Mouse (Mus musculus): ENCODE measurements at regions not wholly inside any gene's neighbourhood (a gene's known extent, or its start where the extent isn't known, plus 50 kb on each side); places are given as distances from the start of the nearest gene placed in this dataset.
A peak's percentile ranks its signal among the peaks of the same experiment; 100 is the strongest.

GRCm38 (mm10) chr7:90057947-90058346 is 72.1 kb upstream of the Picalm start:
- DNase-seq (ENCODE audit: low spot score in 2 of 2) = peak in 1 of 2 experiments; percentile 47
- intact Hi-C loops (cut with DNase I) = no loop called here

GRCm38 (mm10) chr7:90058636-90059035 is 71.4 kb upstream of the Picalm start:
- intact Hi-C loops (cut with DNase I) = no loop called here
- no peak for DNase-seq (ENCODE audit: low spot score in 2 of 2)

- intact Hi-C loops (cut with DNase I) = no loop called here
- no peak for DNase-seq (ENCODE audit: low spot score in 2 of 2)
These were observed 70.8 kb upstream of the Picalm start for GRCm38 (mm10) chr7:90059249-90059628.

- intact Hi-C loops (cut with DNase I) = no loop called here
- peak; percentile 18 to 73 for DNase-seq (ENCODE audit: low spot score in 2 of 2)
These were observed 70.2 kb upstream of the Picalm start for GRCm38 (mm10) chr7:90059629-90060301.

- no peak for DNase-seq (ENCODE audit: low spot score in 2 of 2)
- intact Hi-C loops (cut with DNase I) = no loop called here
These were observed 69.5 kb upstream of the Picalm start for GRCm38 (mm10) chr7:90060343-90061175.

GRCm38 (mm10) chr7:90061701-90062100 is 68.3 kb upstream of the Picalm start:
- intact Hi-C loops (cut with DNase I) = no loop called here
- DNase-seq (ENCODE audit: low spot score in 2 of 2) = no peak

- no peak for DNase-seq (ENCODE audit: low spot score in 2 of 2)
- intact Hi-C loops (cut with DNase I) = no loop called here
These were observed 67.1 kb upstream of the Picalm start for GRCm38 (mm10) chr7:90062874-90063273.

GRCm38 (mm10) chr7:90064198-90064597 is 65.8 kb upstream of the Picalm start:
- no peak for DNase-seq (ENCODE audit: low spot score in 2 of 2)
- intact Hi-C loops (cut with DNase I) = no loop called here

- DNase-seq (ENCODE audit: low spot score in 2 of 2) = no peak
- intact Hi-C loops (cut with DNase I) = no loop called here
These were observed 64.6 kb upstream of the Picalm start for GRCm38 (mm10) chr7:90065269-90065955.

GRCm38 (mm10) chr7:90066275-90066674 is 63.7 kb upstream of the Picalm start:
- no peak for DNase-seq (ENCODE audit: low spot score in 2 of 2)

GRCm38 (mm10) chr7:90067961-90068665 is 61.9 kb upstream of the Picalm start:
- no peak for DNase-seq (ENCODE audit: low spot score in 2 of 2)
- intact Hi-C loops (cut with DNase I) = loop anchor here (2.0 kb wide), 1 partner anchor 63 kb away; the partner anchor contains the start of gene Picalm

More at GRCm38 (mm10) chr7:90066275-90066674, 63.7 kb upstream of the Picalm start:
- intact Hi-C loops (cut with DNase I) = no loop called here

- intact Hi-C loops (cut with DNase I) = no loop called here
These were observed 59.7 kb upstream of the Picalm start for GRCm38 (mm10) chr7:90070267-90070666.

GRCm38 (mm10) chr7:90073865-90074264 is 56.1 kb upstream of the Picalm start:
- intact Hi-C loops (cut with DNase I) = no loop called here
- DNase-seq (ENCODE audit: low spot score in 2 of 2) = no peak

More at GRCm38 (mm10) chr7:90070267-90070666, 59.7 kb upstream of the Picalm start:
- peak in 1 of 2 experiments; percentile 65 for DNase-seq (ENCODE audit: low spot score in 2 of 2)

- peak in 1 of 2 experiments; percentile 47 for DNase-seq (ENCODE audit: low spot score in 2 of 2)
- intact Hi-C loops (cut with DNase I) = no loop called here
These were observed 55.4 kb upstream of the Picalm start for GRCm38 (mm10) chr7:90074592-90074991.

GRCm38 (mm10) chr7:90077565-90077964 is 52.4 kb upstream of the Picalm start:
- intact Hi-C loops (cut with DNase I) = no loop called here
- no peak for DNase-seq (ENCODE audit: low spot score in 2 of 2)

GRCm38 (mm10) chr7:90080083-90080772 is 49.8 kb upstream of the Picalm start:
- DNase-seq (ENCODE audit: low spot score in 2 of 2) = no peak
- intact Hi-C loops (cut with DNase I) = no loop called here
